Mouse (Mus musculus): ENCODE results near the gene Ddx21. TPM values are rescaled to one million over a fixed set of nuclear protein-coding genes. Genes with fewer than 3 reads are reported as not detected.
"Not testable (repeated sequence)": the region's sequence is repeated elsewhere in the genome, so short reads cannot be mapped to it uniquely, and the experiment has no call there.

Gene Ddx21
- 10 to 100 TPM; 26.8 to 27.8 TPM for total RNA-seq (2021)

GRCm38 (mm10) chr10:62602177-62603040 lies at the start of gene Ddx21:
Gene Ddx21 (minus strand): TSS chr10:62602281.
- DNase-seq (ENCODE audit: low spot score): peak; percentile 78
- intact Hi-C loops (cut with DNase I): no loop called here

DNA sequence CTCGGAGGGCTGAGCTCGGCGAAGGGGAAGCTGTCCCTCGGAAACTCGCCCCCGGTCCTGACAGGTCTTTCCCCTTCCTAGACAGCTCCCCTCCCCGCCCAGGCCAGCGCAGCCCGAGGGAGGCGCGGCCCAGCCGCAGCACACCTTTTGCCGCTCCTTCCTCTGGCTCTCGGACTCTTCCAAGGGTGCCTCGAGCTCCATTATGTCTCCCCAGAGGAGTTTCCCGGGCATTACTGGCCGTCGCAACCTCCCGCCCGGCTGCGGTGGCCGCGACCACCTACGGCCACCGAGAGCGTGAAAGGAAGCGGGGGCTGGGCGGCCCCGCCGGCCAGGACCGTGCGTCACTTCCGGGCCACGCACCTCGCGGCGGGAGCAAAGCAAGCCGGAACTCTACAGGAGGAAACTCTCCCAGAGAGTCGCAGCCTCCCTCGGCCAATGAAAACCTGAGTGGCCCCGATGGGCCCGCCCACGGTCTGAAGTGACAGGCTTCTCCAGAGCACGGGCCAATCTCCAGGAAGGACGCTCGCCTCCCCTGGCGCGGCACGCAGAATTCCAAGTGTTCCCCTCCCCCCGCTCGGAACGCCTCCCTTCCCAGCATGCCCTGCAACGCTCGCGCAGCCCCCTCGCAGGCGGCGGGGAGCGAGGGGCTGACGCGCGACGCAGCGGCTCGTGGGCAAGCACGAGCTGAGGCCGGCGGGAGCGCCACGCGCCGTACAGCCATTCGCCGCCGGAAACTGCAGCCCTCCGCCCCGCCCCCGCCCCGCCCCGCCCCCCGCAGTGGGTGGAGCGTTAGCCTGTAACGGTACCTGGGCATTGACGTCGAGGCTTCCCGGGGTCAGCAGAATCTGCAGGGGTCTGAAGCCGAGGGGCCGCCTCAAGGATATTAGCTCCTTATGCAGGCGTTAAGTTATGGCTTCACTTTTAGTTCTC lies 49.1 kb upstream of the Ddx21 start, which contains the start of gene Ddx50:
Gene Ddx50, minus strand, starts transcription at position 338 of the 930 bp plus-strand sequence.
- intact Hi-C loops (cut with DNase I): loop anchor here (5.0 kb wide), 2 partner anchors 141 to 591 kb away; partner anchors contain the start of genes Ccar1 and Herc4
- peak; percentile 99 for DNase-seq (ENCODE audit: low spot score)

DNA sequence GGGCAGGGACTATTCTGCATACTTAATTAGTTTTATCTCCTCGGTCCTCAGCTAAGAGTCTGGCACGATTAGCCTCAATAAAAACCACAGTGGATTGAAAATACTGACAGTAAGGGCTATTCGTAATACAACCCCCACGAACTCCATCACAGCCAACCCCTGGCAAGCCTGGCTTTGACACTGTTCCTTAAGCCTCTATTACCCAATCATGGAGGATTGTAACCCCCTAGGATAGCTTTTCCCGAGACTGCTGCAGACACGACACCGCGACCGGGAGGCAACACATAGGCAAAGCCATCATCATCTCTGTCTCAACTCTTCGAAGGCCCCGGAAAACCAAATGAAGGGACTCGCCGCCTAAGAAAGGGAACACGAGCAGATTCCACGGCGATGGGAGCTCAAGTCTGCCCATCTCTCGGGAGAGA lies 48.3 kb upstream of the Ddx21 start:
- intact Hi-C loops (cut with DNase I): loop anchor here (5.0 kb wide), 2 partner anchors 142 to 592 kb away; partner anchors contain the start of genes Ccar1 and Herc4
- no peak for DNase-seq (ENCODE audit: low spot score)

GRCm38 (mm10) chr10:62604161-62604560 lies 2.1 kb upstream of the Ddx21 start:
- DNase-seq (ENCODE audit: low spot score): no peak
- intact Hi-C loops (cut with DNase I): no loop called here

DNA sequence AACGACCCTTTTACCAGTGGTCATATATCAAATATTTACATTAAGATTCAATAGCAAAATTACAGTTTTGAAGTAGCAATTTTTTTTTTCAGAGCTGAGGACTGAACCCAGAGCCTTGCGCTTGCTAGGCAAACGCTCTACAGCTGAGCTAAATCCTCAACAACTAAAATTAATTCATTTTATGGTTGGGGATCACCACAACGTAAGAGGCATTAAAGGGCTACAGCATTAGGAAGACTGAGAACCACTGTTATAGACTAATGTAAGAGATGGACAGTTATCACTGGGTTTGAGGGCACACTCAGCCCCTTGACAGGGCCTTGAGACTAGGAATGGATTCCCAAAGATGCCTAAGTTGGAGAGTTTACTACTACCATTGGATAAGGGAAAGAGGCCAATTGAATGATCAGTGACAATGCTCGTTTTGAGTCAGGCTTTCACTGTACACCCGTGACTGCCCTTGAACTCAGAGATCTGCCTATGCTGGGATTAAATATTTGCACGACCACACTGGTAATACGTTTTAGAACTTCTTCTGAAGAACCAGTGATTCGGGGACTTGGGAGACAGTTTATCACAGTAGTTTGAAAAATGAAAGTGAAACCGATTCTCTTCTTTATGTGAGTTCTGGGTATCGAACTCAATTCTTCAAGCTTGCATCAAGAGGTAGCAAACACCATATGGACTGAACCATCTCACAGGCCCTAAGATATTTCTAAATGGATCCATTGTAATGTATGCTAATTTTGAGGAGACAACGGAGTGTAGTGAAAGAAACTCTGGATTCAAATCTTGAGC lies 1.4 kb upstream of the Ddx21 start:
- intact Hi-C loops (cut with DNase I): no loop called here
- no peak for DNase-seq (ENCODE audit: low spot score)

- no peak for DNase-seq (ENCODE audit: low spot score)
- intact Hi-C loops (cut with DNase I): no loop called here
Observed at GRCm38 (mm10) chr10:62601833-62602176, 276 bp downstream of the Ddx21 start.

- DNase-seq (ENCODE audit: low spot score): no peak
- intact Hi-C loops (cut with DNase I): no loop called here
Observed at GRCm38 (mm10) chr10:62601053-62601791, 859 bp downstream of the Ddx21 start.

- intact Hi-C loops (cut with DNase I): no loop called here
- no peak for DNase-seq (ENCODE audit: low spot score)
Observed at GRCm38 (mm10) chr10:62600056-62600455, 2.0 kb downstream of the Ddx21 start.

GRCm38 (mm10) chr10:62599311-62599710 lies 2.8 kb downstream of the Ddx21 start:
- DNase-seq (ENCODE audit: low spot score); intact Hi-C loops (cut with DNase I): not testable (repeated sequence)

GRCm38 (mm10) chr10:62592496-62592895 lies 9.6 kb downstream of the Ddx21 start:
- intact Hi-C loops (cut with DNase I): no loop called here
- no peak for DNase-seq (ENCODE audit: low spot score)

DNA sequence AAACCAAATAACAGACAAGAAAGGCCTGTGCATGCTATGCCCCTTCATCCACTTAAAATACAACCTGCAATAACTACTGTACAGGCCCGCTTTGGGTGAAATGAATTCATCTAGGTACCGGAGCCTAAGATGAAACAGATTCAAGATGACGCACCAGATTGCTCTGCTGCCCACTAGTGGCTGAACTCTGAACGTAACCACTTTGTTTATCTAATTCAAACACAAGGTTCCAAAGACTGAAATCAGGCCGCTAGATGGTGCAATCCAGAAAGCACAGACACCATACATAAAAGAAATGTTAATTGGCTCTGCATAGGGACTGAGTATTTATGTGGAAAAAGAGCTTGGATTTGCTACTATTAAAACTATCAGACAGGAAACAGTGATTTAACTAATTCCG lies 11.9 kb downstream of the Ddx21 start:
- DNase-seq (ENCODE audit: low spot score): peak; percentile 54
- intact Hi-C loops (cut with DNase I): no loop called here

GRCm38 (mm10) chr10:62588616-62589015 lies 13.5 kb downstream of the Ddx21 start:
- intact Hi-C loops (cut with DNase I): no loop called here
- DNase-seq (ENCODE audit: low spot score): no peak

GRCm38 (mm10) chr10:62583245-62583644 lies 18.8 kb downstream of the Ddx21 start:
- intact Hi-C loops (cut with DNase I): no loop called here
- no peak for DNase-seq (ENCODE audit: low spot score)

GRCm38 (mm10) chr10:62582701-62583100 lies 19.4 kb downstream of the Ddx21 start:
- intact Hi-C loops (cut with DNase I): no loop called here

GRCm38 (mm10) chr10:62582263-62582662 lies 19.8 kb downstream of the Ddx21 start:
- intact Hi-C loops (cut with DNase I): no loop called here
- no peak for DNase-seq (ENCODE audit: low spot score)

More at GRCm38 (mm10) chr10:62582701-62583100, 19.4 kb downstream of the Ddx21 start:
- DNase-seq (ENCODE audit: low spot score): no peak

GRCm38 (mm10) chr10:62579129-62579528 lies 23.0 kb downstream of the Ddx21 start:
- intact Hi-C loops (cut with DNase I); DNase-seq (ENCODE audit: low spot score): not testable (repeated sequence)

DNA sequence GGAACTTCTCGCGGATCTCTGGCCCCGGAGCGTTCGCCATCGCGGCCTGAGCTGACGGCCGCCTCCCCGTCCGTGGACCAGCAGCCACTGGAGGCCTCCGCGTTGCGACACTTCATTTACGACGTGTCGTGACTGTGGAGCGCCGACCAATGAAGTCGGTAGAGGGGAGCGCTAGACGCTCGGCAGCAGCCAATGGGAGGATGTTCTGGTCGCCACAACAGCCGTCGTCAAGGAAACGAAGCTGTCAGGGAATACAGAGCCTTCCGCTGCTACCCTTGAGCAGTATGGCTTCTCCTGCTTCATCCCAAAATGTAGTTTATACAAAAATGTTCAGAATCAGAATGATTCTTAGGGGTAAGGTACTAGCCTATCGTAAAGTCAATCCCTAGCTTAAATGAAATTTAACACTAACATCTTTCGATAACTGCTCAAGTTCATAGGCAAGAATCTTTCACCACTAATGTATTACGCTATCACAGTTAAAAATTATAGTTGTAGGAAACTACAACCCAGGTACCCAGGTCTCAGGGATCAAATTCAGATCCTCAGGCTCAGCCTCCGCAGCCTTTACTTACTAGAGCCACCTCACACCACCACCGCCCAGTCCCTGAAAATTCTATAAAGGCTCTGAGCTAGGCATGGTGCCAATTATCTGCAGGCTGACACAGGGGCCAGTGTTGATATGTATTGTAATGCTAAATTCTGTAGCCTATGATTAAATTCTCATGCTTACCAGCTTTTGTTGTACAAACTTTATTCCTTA lies 23.6 kb downstream of the Ddx21 start, which contains the start of gene Kif1bp:
Gene Kif1bp, minus strand, starts transcription at position 120 of the 763 bp plus-strand sequence.
- peak; percentile 96 for DNase-seq (ENCODE audit: low spot score)
- intact Hi-C loops (cut with DNase I): no loop called here

- intact Hi-C loops (cut with DNase I): no loop called here
- DNase-seq (ENCODE audit: low spot score): no peak
Observed at GRCm38 (mm10) chr10:62577673-62578337, 24.3 kb downstream of the Ddx21 start.
